Mouse (Mus musculus): Measurements from ENCODE around the gene Serpinb1b.

- TF ChIP-seq CTCF (IDR thresholded peaks at IDR 0.05; ENCODE audit: extremely low read depth, insufficient read depth, insufficient read length, insufficient replicate concordance): no peak
- TF ChIP-seq POLR2A (IDR thresholded peaks at IDR 0.05; ENCODE audit: low read depth, low read length): no peak
Observed at GRCm38 (mm10) chr13:33030281-33030680, 48.1 kb upstream of the Serpinb1b start.
